Mouse (Mus musculus) kidney, embryonic 14.5 days (tissue): ENCODE results near the gene Ceacam1. TPM values are rescaled to one million over a fixed set of nuclear protein-coding genes. Genes with fewer than 3 reads are reported as not detected.
"Not testable (repeated sequence)": the region's sequence is repeated elsewhere in the genome, so short reads cannot be mapped to it uniquely, and the experiment has no call there.

Experiments used
- ATAC-seq: fragments of 200-750 bp; cut with Nextera tagmentation; 2 replicates; pipeline ENCODE4 v1.8.0; 2017; ENCODE audit warnings: moderate number of reproducible peaks, mild to moderate bottlenecking, moderate TSS enrichment, moderate library complexity; ENCODE audit not compliant: low FRiP score, low TSS enrichment
- H3K27ac ChIP-seq: fragments of 300-500 bp; sonication (generic); 2 replicates; pipeline ENCODE4 v1.5.1; 2014; ENCODE audit warnings: low read depth, mild to moderate bottlenecking, low read length, moderate library complexity, mixed read lengths
- H3K27me3 ChIP-seq: fragments of 300-500 bp; sonication (generic); 2 replicates; pipeline ENCODE4 v1.6.1; 2014; ENCODE audit warnings: mild to moderate bottlenecking, low read length; ENCODE audit not compliant: control insufficient read depth, insufficient read depth
- H3K36me3 ChIP-seq: fragments of 300-500 bp; sonication (generic); 2 replicates; pipeline ENCODE4 v1.6.1; 2014; ENCODE audit warnings: low read length, mixed read lengths; ENCODE audit not compliant: control insufficient read depth, insufficient read depth
- H3K4me1 ChIP-seq: fragments of 300-500 bp; sonication (generic); 2 replicates; pipeline ENCODE4 v1.6.1; 2014; ENCODE audit warnings: low read length, mixed read lengths; ENCODE audit not compliant: control insufficient read depth, insufficient read depth
- H3K4me2 ChIP-seq: fragments of 300-500 bp; sonication (generic); replicated peaks from 2 replicates; pipeline ENCODE4 v1.6.1; 2014; ENCODE audit warnings: low read depth, mild to moderate bottlenecking, low read length
- H3K4me3 ChIP-seq: fragments of 300-500 bp; sonication (generic); 2 replicates; pipeline ENCODE4 v1.5.1; 2014; ENCODE audit warnings: mild to moderate bottlenecking, low read length
- H3K9ac ChIP-seq: fragments of 300-500 bp; sonication (generic); 2 replicates; pipeline ENCODE4 v1.6.1; 2014; ENCODE audit warnings: low read depth, mild to moderate bottlenecking, low read length, moderate library complexity
- H3K9me3 ChIP-seq: fragments of 300-500 bp; sonication (generic); 2 replicates; pipeline ENCODE4 v1.6.1; 2016; ENCODE audit warnings: low read length; ENCODE audit not compliant: control insufficient read depth
- WGBS: fragments of 180-500 bp; shearing (Covaris S2); extraction: QIAGEN DNeasy Blood & Tissue Kit; methylation state at CpG from one replicate; pipeline ENCODE4 v1.1.7; 2014; 5-methylcytosine and 5-hydroxymethylcytosine counted together
- polyA plus RNA-seq: library from polyadenylated mRNA; unstranded; fragments of >200 nt; fragmentation: Nextera tagmentation; extraction: Ambion mirVana; gene quantifications from 2 replicates; pipeline ENCODE4 v1.2.1, GENCODE M21; 2014

Ceacam1 gene
- polyA plus RNA-seq, result 2.3 and 5.7 TPM in 2 replicates

DNA sequence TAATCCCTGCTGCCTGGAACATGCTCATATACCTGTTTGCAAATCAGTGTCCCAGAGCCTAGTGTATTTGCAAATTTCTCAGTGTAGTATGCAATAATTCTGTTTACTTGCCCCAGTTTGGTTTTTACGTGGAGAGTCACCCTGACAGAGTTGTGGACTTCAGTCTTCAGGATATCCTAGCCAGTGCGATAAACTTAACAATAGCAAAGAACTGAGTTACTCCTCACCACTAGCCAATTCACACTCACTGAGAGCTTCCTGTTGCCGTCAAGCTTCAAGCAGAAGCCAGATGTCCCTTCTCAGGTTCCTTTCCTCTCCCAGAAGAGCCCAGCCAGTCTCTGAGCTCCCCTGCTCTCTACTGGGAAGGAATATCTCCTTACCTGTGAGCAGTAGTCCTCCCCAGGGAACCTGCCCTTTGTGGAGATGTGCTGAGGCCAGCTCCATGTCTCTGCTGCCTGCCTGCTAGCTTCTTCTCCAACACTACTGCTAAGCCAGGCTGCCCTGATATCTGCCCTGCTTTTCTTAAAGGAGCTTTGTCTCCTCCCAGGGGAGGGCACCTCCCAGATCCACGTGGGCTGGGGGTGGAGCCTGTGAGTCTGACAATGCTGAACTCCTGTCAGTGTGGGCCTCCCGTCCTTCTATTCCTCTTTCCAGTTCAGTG is at the start of gene Ceacam1:
TSS of gene Ceacam1 (minus strand) at position 513 of the 661 bp plus-strand sequence.
- not testable (repeated sequence) for H3K4me3 ChIP-seq, H3K4me1 ChIP-seq, H3K9ac ChIP-seq, H3K36me3 ChIP-seq, H3K27ac ChIP-seq, H3K4me2 ChIP-seq, H3K9me3 ChIP-seq, H3K27me3 ChIP-seq
- 10% methylated on average over 5 of the region's 5 CpGs for WGBS
- peak; percentile 65 for ATAC-seq

DNA sequence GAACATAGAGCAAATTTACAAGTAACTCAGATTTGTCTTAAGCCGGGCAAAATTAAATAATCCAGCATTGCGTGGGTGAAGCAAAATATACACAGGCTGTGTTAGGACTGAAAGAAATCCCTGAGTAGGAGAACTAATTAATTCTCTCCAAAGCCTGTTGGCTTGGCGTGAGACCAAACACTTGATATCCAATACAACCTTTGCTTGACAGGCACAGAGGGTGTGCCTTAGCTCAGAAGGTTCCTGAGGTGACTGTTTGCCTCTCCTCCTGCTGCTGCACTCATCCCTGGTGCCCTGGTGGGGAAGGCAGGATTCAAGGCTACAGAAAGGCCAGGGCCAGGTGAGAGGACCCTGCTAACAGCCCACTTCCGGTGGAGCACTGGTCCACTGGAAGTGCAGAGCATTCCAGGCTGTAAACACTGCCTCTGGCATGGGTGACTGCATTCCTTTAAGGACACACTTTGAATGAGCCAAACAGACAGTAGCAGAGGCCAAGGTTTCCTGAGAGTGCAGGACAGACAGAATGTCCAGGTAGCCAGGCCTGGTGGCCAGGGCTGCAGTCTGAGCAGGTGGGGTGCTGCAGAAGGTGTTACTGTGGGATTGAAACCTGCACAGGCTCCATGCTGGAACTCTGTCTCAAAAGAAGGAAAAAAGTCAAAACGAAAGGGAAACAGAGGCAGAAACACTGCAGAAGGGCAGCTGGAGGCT is 38.8 kb upstream of the Ceacam1 start:
- H3K27ac ChIP-seq, H3K27me3 ChIP-seq, H3K4me2 ChIP-seq, H3K9me3 ChIP-seq, H3K4me1 ChIP-seq, ATAC-seq, H3K9ac ChIP-seq, H3K4me3 ChIP-seq, H3K36me3 ChIP-seq: not testable (repeated sequence)
- WGBS, result 66% methylated on average over 2 of the region's 5 CpGs

DNA sequence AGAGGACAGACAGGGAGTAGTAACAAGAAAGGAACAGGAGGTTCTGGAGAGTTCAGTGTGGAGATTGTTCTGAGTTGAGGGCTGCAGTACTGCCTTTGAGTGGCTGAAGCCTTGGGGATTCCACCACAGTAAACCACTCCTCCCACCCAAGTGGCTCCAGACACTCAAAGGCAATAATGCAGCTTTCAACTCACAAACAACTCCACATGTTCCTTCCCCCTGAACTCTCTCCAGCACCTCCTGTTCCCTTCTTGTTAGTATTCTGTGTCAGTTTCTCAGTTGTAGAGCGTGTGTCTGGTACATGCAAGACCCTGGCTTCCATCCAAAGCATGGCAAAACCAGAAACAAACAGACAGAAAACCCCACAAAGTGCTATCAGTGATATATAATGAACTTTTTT is 38.3 kb upstream of the Ceacam1 start:
- not testable (repeated sequence) for H3K27me3 ChIP-seq, H3K36me3 ChIP-seq, H3K4me3 ChIP-seq, H3K9me3 ChIP-seq, H3K27ac ChIP-seq, H3K9ac ChIP-seq, ATAC-seq, H3K4me1 ChIP-seq, H3K4me2 ChIP-seq
- 67% methylated on average over 1 of the region's 1 CpGs for WGBS

DNA sequence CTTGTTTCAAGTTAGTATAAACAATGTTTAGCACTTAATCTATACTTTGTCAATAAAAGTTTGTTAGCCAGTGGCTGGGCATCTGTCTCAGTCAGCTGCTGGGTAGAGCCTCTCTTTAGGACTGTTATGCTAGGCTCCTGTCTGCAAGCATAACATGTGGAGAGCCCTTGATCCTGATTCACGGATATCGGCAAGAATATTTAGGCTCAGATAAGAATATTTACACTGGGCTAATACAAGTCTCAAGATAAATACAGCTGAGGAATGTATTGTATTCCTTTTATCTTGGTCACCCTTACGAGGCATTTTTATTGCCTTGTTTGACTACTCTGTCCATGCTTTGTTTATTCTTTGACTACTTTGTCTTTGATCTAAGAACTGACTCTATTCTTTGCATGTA is 32.5 kb upstream of the Ceacam1 start:
- Histone ChIP-seq H3K4me3 (no peak overlapping the region), H3K9me3 (no peaks in the 10 kb centered on the region), H3K4me2 (no peak overlapping the region), H3K36me3 (no peaks in the 10 kb centered on the region), H3K4me1 (no peaks in the 10 kb centered on the region), H3K9ac (no peak overlapping the region), H3K27ac (no peak overlapping the region), H3K27me3 (no peaks in the 10 kb centered on the region)
- no peak for ATAC-seq
- WGBS, result 21% methylated on average over 3 of the region's 3 CpGs

GRCm38 (mm10) chr7:25494649-25495048 is 17.2 kb upstream of the Ceacam1 start:
- no peaks in the 10 kb centered on the region for H3K9me3 ChIP-seq
- WGBS, result 90% methylated on average over 1 of the region's 1 CpGs

DNA sequence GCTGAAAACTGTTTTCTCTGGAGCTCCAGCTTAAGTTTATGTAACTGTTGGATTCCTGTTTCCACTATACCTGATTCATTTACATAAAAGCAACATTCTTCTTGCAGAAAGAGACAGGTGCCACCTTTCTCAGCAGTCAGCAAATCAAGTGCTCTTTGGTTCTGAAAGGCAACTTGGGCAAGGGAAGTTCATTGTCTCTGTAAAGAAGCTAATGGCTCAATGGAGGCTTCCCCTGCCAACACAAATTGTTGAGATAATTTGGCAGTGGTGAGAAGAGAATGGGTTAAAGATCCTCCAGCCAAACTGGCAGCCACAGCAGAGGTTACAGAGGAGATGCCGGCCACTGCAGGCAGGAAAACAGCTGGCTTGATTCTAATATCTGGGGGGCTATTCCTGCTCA is 13.3 kb upstream of the Ceacam1 start:
- H3K4me2 ChIP-seq, H3K4me3 ChIP-seq, H3K9ac ChIP-seq, H3K27ac ChIP-seq, H3K36me3 ChIP-seq, H3K27me3 ChIP-seq, H3K9me3 ChIP-seq, H3K4me1 ChIP-seq, ATAC-seq: not testable (repeated sequence)
- WGBS, result no CpG with 5 or more reads among the region's 1 CpGs

More at GRCm38 (mm10) chr7:25494649-25495048, 17.2 kb upstream of the Ceacam1 start:
- Histone ChIP-seq H3K27ac (no peak overlapping the region), H3K4me2 (no peak overlapping the region), H3K27me3 (no peaks in the 10 kb centered on the region), H3K9ac (no peak overlapping the region), H3K4me3 (no peak overlapping the region), H3K36me3 (no peaks in the 10 kb centered on the region), H3K4me1 (no peaks in the 10 kb centered on the region)
- no peak for ATAC-seq

DNA sequence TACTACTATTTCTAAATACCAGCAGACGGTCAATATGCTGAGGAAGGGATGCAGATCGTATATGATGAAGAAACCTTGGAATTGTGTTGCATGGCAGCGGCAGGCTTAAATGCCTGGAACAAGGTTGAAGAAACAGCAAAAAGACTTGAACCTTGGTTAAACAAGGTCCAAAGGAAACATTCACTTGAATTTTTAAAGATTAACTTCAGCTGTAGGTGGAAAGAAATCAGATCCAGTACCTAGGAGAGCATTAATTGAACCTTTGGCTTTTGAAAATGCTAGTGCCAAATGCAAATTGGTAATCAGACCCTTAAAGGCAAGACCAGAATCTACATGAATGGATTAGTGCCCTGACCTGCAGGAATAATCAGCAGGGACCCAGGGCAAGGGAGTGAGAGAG is 12.0 kb upstream of the Ceacam1 start:
- not testable (repeated sequence) for H3K27me3 ChIP-seq, H3K4me1 ChIP-seq, H3K27ac ChIP-seq, ATAC-seq, H3K4me2 ChIP-seq, H3K9me3 ChIP-seq, H3K9ac ChIP-seq, H3K4me3 ChIP-seq, H3K36me3 ChIP-seq
- 95% methylated on average over 3 of the region's 3 CpGs for WGBS

DNA sequence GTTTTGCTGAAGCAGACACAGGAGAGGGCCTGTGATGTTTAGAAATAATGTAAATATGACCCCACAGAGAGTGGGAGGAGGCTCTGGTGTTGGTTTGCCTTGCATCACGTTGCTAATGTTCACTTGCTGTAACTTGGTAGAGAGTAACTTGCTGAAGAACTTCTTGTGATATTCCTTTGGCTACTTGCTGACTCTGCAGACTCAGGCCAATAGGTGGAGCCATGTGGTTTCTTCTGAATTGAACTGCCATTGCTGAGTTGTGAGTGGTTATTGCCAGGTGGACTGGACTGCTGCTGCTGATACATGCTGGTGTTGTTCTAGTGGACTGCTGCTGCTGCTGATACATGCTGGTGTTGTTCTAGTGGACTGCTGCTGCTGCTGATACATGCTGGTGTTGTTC is 8.8 kb upstream of the Ceacam1 start:
- Histone ChIP-seq H3K36me3 (no peaks in the 10 kb centered on the region), H3K4me1 (no peaks in the 10 kb centered on the region), H3K9ac (no peak overlapping the region), H3K4me2 (no peak overlapping the region), H3K27me3 (no peaks in the 10 kb centered on the region), H3K4me3 (no peak overlapping the region), H3K27ac (no peak overlapping the region), H3K9me3 (no peaks in the 10 kb centered on the region)
- WGBS, result 18% methylated on average over 1 of the region's 1 CpGs
- ATAC-seq, result no peak

DNA sequence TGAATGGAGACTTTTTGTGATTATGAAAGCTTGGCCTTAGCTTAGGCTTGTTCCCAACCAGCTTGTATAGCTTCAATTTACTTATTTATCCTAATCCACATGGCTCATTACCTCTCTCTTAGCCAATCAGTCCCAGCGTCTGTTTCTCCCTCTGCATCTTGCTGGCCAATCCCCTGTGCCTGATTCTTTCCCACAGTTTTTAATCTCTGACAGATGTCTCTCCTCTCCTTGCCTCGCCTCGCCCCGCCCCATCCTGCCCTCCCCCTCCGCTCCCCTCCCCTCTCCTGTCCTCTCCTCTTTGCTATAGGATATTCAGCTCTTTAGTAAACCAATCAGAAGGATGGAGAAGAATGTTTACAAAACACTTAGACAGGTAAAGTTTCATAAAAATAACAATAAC is 7.7 kb upstream of the Ceacam1 start:
- no peak for ATAC-seq
- H3K4me1 ChIP-seq, result no peaks in the 10 kb centered on the region
- no peak overlapping the region for H3K27ac ChIP-seq
- H3K4me3 ChIP-seq, result no peak overlapping the region
- WGBS, result 73% methylated on average over 5 of the region's 5 CpGs
- no peak overlapping the region for H3K4me2 ChIP-seq
- H3K9ac ChIP-seq, result no peak overlapping the region
- H3K36me3 ChIP-seq, result no peaks in the 10 kb centered on the region
- H3K27me3 ChIP-seq, result no peaks in the 10 kb centered on the region
- H3K9me3 ChIP-seq, result no peaks in the 10 kb centered on the region
